Mouse (Mus musculus) embryonic fibroblast, embryonic 13.5 days (primary cell): Measurements from ENCODE around the gene Snap47.

Source experiments
- CTCF ChIP-seq: IDR thresholded peaks from 2 replicates; pipeline ENCODE4 v1.5.1; 2011; ENCODE audit warnings: mild to moderate bottlenecking, control low read depth, low read length, moderate library complexity, borderline replicate concordance; ENCODE audit not compliant: insufficient read depth
- POLR2A ChIP-seq: IDR thresholded peaks from 2 replicates; pipeline ENCODE4 v1.6.1; 2011; ENCODE audit warnings: low read depth, mild to moderate bottlenecking, control low read depth, low read length, moderate library complexity

- TF ChIP-seq CTCF = no peak
- TF ChIP-seq POLR2A = no peak
Measured at GRCm38 (mm10) chr11:59456346-59456745, 5.4 kb upstream of the Snap47 start.
